Mouse (Mus musculus) heart, embryonic 12.5 days (tissue): ENCODE results near the gene Prmt8. TPM values are rescaled to one million over a fixed set of nuclear protein-coding genes. Genes with fewer than 3 reads are reported as not detected.

Experiments
- ATAC-seq: fragments of 200-750 bp; cut with Nextera tagmentation; 2 replicates; pipeline ENCODE4 v1.8.0; 2017; ENCODE audit warnings: moderate TSS enrichment, moderate library complexity; ENCODE audit not compliant: insufficient number of reproducible peaks, low FRiP score
- H3K27ac ChIP-seq: fragments of 300-500 bp; sonication (generic); 2 replicates; pipeline ENCODE4 v1.5.1; 2016; ENCODE audit warnings: mild to moderate bottlenecking, moderate library complexity; ENCODE audit not compliant: poor library complexity, severe bottlenecking
- H3K27me3 ChIP-seq: fragments of 300-500 bp; sonication (generic); replicated peaks from 2 replicates; pipeline ENCODE4 v1.6.1; 2016; ENCODE audit warnings: mild to moderate bottlenecking, moderate library complexity
- H3K36me3 ChIP-seq: fragments of 300-500 bp; sonication (generic); 2 replicates; pipeline ENCODE4 v1.6.1; 2016; ENCODE audit warnings: mild to moderate bottlenecking, moderate library complexity
- H3K4me1 ChIP-seq: fragments of 300-500 bp; sonication (generic); replicated peaks from 2 replicates; pipeline ENCODE4 v1.6.1; 2016; ENCODE audit warnings: mild to moderate bottlenecking
- H3K4me2 ChIP-seq: fragments of 300-500 bp; sonication (generic); 2 replicates; pipeline ENCODE4 v1.6.1; 2016; ENCODE audit warnings: mild to moderate bottlenecking, moderate library complexity
- H3K4me3 ChIP-seq: fragments of 300-500 bp; sonication (generic); 2 replicates; pipeline ENCODE4 v1.5.1; 2016; ENCODE audit warnings: mild to moderate bottlenecking
- H3K9ac ChIP-seq: fragments of 300-500 bp; sonication (generic); 2 replicates; pipeline ENCODE4 v1.6.1; 2016; ENCODE audit warnings: mild to moderate bottlenecking, moderate library complexity
- H3K9me3 ChIP-seq: fragments of 300-500 bp; sonication (generic); replicated peaks from 2 replicates; pipeline ENCODE4 v1.6.1; 2016; ENCODE audit warnings: mild to moderate bottlenecking, moderate library complexity
- WGBS: fragments of 180-500 bp; shearing (Covaris S2); methylation state at CpG from one replicate; pipeline ENCODE4 v1.1.7; 2016; 5-methylcytosine and 5-hydroxymethylcytosine counted together
- polyA plus RNA-seq: library from polyadenylated mRNA; unstranded; fragments of >200 nt; fragmentation: Nextera tagmentation; extraction: Ambion mirVana; gene quantifications from 2 replicates; pipeline ENCODE4 v1.2.1, GENCODE M21; 2016

The Prmt8 gene
- polyA plus RNA-seq, 1 experiment from 2014 or later: 0.79 TPM

DNA sequence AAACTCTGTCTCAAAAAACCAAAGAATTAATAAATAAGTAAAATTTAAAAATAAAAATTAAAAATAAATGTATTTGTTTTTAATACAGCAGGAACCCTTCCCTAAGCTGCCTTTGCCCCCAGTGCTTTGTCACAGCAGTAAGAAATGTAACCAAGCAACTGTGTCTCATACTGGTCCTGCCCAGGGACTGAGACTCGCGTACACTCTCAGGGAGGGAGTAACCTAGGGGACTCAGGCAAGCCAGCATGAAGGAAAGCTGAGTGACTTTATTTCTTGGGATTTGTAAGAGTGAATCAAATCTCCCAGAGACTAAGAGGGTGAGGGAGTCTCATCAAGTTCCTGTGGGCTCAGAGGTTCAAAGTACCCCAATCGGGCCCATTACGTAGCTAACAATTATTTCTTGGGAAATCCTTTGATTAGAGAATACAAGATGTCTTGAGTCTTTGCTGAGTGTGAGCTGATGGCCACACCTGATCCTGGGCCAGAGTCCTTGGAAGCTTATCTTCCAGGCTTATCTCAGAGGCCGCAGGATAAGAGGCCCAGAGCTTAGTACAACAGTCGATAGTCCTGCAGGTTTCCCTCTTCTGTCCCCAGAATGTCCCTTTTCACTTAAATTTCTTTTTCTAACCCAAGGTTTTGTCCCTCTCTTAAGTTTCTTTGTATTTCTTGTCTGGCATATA lies 82.0 kb downstream of the Prmt8 start:
- no peak overlapping the region for H3K4me3 ChIP-seq
- H3K27me3 ChIP-seq: peaks cover 8% of the 10 kb centered on the region; the same call in 1 of the 2 replicates
- H3K27ac ChIP-seq: no peak overlapping the region
- H3K36me3 ChIP-seq: no peaks in the 10 kb centered on the region
- H3K9me3 ChIP-seq: no peaks in the 10 kb centered on the region
- no peak overlapping the region for H3K4me2 ChIP-seq
- H3K9ac ChIP-seq: no peak overlapping the region
- ATAC-seq: no peak
- 53% methylated on average over 6 of the region's 6 CpGs for WGBS
- peaks cover 9% of the 10 kb centered on the region for H3K4me1 ChIP-seq

DNA sequence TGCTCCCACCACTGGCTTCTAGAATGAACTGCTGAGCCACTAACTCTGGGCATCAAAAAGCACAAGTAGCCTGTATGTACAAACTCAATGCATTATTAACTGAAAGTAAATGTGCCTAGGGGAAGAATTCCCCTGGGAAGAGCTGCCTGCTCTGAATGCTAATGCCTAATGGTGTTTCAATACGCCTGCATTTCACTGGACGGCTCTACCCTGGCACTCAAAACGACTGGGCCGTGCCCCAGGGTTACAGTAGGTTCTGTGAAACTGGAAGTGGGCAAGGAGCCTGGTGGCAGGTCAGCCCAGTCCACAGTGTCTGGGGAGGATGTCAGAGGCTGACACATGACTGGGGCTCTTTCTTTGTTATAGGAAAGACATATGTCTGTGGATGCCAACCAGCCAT lies 84.3 kb downstream of the Prmt8 start:
- H3K9ac ChIP-seq: no peak overlapping the region
- no peak overlapping the region for H3K4me2 ChIP-seq
- ATAC-seq: no peak
- WGBS: 79% methylated on average over 4 of the region's 4 CpGs
- H3K4me3 ChIP-seq: no peak overlapping the region
- peaks cover 7% of the 10 kb centered on the region; the same call in 1 of the 2 replicates for H3K27me3 ChIP-seq
- H3K36me3 ChIP-seq: no peaks in the 10 kb centered on the region
- H3K9me3 ChIP-seq: no peaks in the 10 kb centered on the region
- H3K4me1 ChIP-seq: peaks cover 8% of the 10 kb centered on the region
- H3K27ac ChIP-seq: no peak overlapping the region

DNA sequence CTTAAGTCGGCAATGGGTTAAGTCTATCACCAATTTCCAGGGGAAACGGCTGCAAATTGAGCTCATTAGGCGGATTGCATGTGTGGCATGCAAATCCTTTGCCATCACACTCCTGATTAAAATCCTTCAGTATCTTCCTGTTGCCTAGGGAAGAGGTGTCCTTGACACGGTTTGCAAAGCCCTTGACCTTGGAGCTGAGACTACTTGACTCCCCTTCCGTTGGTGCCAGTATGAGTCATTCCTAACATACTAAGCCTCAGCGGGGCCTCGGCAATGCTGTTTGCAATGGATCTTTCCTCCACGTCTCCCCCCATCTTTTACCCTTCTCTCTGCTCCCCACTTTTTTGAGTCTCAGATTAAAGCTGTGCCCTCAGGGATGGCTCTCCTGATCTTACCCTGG lies 85.7 kb downstream of the Prmt8 start:
- no peaks in the 10 kb centered on the region for H3K36me3 ChIP-seq
- H3K27me3 ChIP-seq: peaks cover 4% of the 10 kb centered on the region; the same call in 1 of the 2 replicates
- no peak for ATAC-seq
- H3K9me3 ChIP-seq: no peaks in the 10 kb centered on the region
- H3K9ac ChIP-seq: no peak overlapping the region
- H3K4me3 ChIP-seq: no peak overlapping the region
- H3K27ac ChIP-seq: no peak overlapping the region
- WGBS: 17% methylated on average over 8 of the region's 8 CpGs
- no peak overlapping the region for H3K4me2 ChIP-seq
- peaks cover 8% of the 10 kb centered on the region for H3K4me1 ChIP-seq

DNA sequence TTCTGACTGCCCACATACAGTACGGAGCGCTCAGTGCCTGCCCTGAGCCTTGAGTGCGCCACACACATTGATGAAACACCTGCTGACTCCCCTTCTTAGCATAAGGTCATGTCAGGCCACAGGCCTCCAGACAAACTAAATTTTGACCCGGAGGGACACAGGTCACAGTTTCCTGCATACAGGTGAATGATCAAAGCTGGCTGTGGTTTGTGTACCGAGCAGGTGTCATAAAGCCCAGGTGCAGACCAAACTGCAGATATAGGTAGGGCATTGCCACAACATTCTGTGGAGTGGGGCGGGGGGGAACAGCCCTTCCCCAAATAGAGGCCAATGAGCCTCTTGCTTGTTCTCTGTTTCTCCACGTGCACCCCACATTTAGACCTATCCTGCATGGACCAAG lies 88.5 kb downstream of the Prmt8 start:
- Histone ChIP-seq H3K27ac (no peak overlapping the region), H3K4me1 (peaks cover 8% of the 10 kb centered on the region), H3K9ac (no peak overlapping the region), H3K4me3 (no peak overlapping the region), H3K27me3 (peaks cover 4% of the 10 kb centered on the region; the same call in 1 of the 2 replicates), H3K4me2 (no peak overlapping the region), H3K9me3 (no peaks in the 10 kb centered on the region), H3K36me3 (no peaks in the 10 kb centered on the region)
- 83% methylated on average over 7 of the region's 7 CpGs for WGBS
- ATAC-seq: no peak

DNA sequence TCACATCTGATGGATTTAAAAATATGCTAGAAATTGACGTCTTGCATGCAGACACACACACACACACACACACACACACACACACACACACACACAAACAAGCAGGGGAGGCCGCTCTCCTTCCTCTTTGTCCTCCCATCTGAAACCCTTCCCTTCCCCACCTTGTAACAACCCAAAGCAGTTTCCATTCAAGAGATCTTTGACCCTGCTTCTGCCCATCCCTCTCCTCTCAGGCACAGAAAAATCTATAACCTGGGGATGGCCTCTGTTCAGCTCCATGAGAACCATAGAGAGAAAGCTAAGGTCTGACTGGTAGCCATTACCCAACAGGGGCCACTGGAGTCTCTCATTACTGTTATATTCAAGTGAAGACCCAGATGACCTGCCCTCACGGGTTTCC lies 90.3 kb downstream of the Prmt8 start:
- ATAC-seq: no peak
- Histone ChIP-seq H3K4me3 (no peak overlapping the region), H3K27ac (no peak overlapping the region), H3K4me1 (peaks cover 5% of the 10 kb centered on the region), H3K27me3 (0 out of 2 replicates have a peak, but pooled peaks cover 4% of the 10 kb centered on the region), H3K36me3 (no peaks in the 10 kb centered on the region), H3K9me3 (no peaks in the 10 kb centered on the region), H3K9ac (no peak overlapping the region), H3K4me2 (no peak overlapping the region)
- 74% methylated on average over 3 of the region's 3 CpGs for WGBS

DNA sequence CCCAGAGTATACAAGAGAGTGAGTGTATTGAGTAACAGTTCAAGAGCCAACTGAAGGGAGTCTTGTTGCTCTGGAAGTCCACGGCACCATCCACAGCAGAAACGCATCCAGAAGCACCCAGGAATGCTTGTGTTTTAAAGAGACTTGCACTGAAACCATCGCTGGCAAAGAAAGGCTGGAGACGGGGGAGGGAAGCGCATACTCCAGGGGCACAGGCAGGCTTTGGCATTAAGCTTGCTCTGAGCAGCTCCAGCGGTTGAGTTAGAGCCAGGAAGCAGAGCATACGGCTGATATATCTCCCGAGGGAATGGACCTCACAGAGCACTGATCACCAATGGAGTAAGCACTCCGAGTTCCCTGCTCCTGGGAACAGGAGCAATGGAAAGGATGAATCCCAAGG lies 91.0 kb downstream of the Prmt8 start:
- Histone ChIP-seq H3K9ac (no peak overlapping the region), H3K4me2 (no peak overlapping the region), H3K4me3 (no peak overlapping the region), H3K36me3 (no peaks in the 10 kb centered on the region), H3K27me3 (0 out of 2 replicates have a peak, but pooled peaks cover 4% of the 10 kb centered on the region), H3K9me3 (no peaks in the 10 kb centered on the region), H3K27ac (no peak overlapping the region), H3K4me1 (no peaks in the 10 kb centered on the region)
- ATAC-seq: no peak
- WGBS: 63% methylated on average over 9 of the region's 9 CpGs

DNA sequence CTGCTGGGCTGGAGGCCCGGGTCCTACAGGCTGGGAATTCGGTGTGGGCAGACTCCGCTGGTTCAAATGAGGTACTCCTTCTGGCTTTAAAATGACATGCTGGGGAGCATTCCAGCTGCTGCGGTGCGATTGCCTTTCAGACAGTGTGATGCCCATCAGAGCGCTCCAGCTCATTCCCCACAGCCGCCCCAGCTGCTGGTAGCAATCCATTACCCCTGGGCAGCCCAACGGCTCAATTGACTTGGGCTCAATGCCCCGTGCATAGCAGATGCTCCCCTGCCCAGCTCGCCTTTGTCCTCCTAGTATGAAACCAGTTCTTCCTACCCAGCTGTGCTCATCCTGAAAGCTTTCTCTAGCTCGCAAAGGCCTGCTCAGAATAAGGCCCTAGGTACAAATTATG lies 92.4 kb downstream of the Prmt8 start:
- Histone ChIP-seq H3K9ac (no peak overlapping the region), H3K4me3 (no peak overlapping the region), H3K27ac (no peak overlapping the region), H3K27me3 (0 out of 2 replicates have a peak, but pooled peaks cover 4% of the 10 kb centered on the region), H3K4me1 (no peaks in the 10 kb centered on the region; the same call in 1 of the 2 replicates), H3K9me3 (no peaks in the 10 kb centered on the region), H3K36me3 (no peaks in the 10 kb centered on the region), H3K4me2 (no peak overlapping the region)
- WGBS: 84% methylated on average over 11 of the region's 11 CpGs
- no peak for ATAC-seq

DNA sequence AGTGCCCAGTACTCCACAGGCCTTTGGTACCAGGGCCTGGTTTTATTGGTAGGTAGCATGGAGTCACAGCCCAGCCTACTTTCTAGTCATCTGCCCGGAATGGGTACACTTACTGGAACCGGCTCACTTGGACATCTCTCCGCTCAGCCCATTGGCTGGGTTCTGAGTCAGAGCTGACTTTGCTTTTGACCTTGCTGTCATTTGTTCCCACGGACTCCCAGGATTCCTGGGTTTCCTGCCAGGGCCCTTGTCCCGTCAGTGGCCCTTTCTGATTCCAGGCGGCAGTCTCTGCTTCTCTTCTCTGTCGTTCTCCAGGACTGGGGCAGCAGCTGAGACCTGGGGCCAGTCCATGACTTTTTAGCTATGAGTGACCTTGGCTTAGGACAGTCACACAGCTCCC lies 97.2 kb downstream of the Prmt8 start:
- H3K9ac ChIP-seq: no peak overlapping the region
- no peaks in the 10 kb centered on the region for H3K9me3 ChIP-seq
- WGBS: 57% methylated on average over 7 of the region's 7 CpGs
- H3K27me3 ChIP-seq: no peaks in the 10 kb centered on the region
- peaks cover 12% of the 10 kb centered on the region for H3K4me1 ChIP-seq
- no peaks in the 10 kb centered on the region for H3K36me3 ChIP-seq
- no peak overlapping the region for H3K27ac ChIP-seq
- no peak overlapping the region for H3K4me3 ChIP-seq
- no peak overlapping the region for H3K4me2 ChIP-seq
- no peak for ATAC-seq

DNA sequence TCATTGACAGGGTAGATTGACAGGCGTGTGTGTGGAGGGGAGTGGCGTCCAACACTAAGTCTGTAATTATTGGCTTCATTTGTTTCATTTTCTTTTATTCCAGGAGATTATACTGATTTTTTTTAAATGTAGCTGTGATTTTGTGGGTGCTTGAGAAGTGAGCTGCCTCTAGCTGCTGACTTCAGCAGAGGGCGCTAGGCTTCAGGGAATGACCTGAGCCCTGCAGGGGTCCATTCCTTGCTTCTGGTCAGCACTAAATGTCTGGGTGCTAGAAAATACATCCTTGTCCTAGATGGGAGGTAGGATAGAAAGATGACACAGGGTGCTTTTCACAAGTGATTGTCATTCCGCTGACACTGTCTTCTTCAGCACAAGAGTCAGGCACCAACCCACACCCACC lies 99.2 kb downstream of the Prmt8 start:
- Histone ChIP-seq H3K9ac (no peak overlapping the region), H3K36me3 (no peaks in the 10 kb centered on the region), H3K4me2 (no peak overlapping the region), H3K4me3 (no peak overlapping the region), H3K4me1 (peaks cover 12% of the 10 kb centered on the region), H3K9me3 (no peaks in the 10 kb centered on the region), H3K27ac (no peak overlapping the region), H3K27me3 (0 out of 2 replicates have a peak, but pooled peaks cover 2% of the 10 kb centered on the region)
- 92% methylated on average over 4 of the region's 4 CpGs for WGBS
- ATAC-seq: no peak

DNA sequence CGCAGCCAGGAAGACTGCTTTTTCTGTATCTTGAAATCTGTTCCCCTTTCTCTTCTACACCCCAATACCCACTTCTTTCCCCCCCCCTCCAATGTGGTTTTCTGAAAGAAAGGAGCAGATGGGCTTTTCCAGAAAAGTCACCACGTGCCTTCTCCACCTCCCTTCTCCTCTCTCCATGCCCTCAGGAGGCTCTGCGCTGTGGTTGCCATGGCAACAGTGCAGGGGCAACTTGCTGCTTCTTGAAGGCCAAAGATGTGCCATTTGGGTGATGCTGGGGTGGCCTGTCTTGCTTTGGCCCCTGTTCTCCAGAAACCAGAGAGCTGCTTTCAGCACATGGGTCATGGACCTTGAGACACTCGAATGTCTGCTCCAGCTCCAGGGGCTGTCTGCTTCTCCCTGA lies 100.0 kb downstream of the Prmt8 start:
- no peak overlapping the region for H3K9ac ChIP-seq
- no peak for ATAC-seq
- H3K4me2 ChIP-seq: no peak overlapping the region
- H3K27me3 ChIP-seq: 0 out of 2 replicates have a peak, but pooled peaks cover 9% of the 10 kb centered on the region
- H3K4me1 ChIP-seq: peaks cover 12% of the 10 kb centered on the region
- 79% methylated on average over 4 of the region's 4 CpGs for WGBS
- no peaks in the 10 kb centered on the region for H3K9me3 ChIP-seq
- H3K4me3 ChIP-seq: no peak overlapping the region
- H3K27ac ChIP-seq: no peak overlapping the region
- no peaks in the 10 kb centered on the region for H3K36me3 ChIP-seq

DNA sequence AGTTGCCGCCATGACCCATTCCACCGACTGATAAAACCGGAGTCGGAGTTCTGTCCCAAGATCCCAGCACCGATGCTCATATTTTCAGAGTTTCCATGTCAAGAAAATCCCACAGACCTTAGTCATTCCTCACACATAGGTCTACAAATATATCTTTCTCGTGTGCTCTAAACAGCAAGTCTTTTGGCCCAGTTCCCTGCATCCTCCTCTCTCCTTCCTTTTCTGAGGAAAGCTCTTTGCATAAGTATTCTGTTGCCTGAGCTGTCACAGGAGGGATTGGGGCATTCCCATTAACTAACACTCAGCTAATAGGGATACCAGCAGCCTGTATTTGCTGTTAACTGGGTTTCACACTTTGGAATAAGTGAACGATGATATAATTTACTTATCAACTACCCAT lies 106.0 kb downstream of the Prmt8 start:
- no peak overlapping the region for H3K4me3 ChIP-seq
- H3K27me3 ChIP-seq: 0 out of 2 replicates have a peak, but pooled peaks cover 13% of the 10 kb centered on the region
- H3K4me2 ChIP-seq: no peak overlapping the region
- peaks cover 14% of the 10 kb centered on the region for H3K4me1 ChIP-seq
- H3K36me3 ChIP-seq: no peaks in the 10 kb centered on the region
- 48% methylated on average over 7 of the region's 7 CpGs for WGBS
- no peak overlapping the region for H3K9ac ChIP-seq
- H3K9me3 ChIP-seq: no peaks in the 10 kb centered on the region
- H3K27ac ChIP-seq: no peak overlapping the region
- ATAC-seq: no peak
